Mouse (Mus musculus) kidney, adult 10 weeks (tissue): ENCODE results near the gene Mccc1. TPM values are rescaled to one million over a fixed set of nuclear protein-coding genes. Genes with fewer than 3 reads are reported as not detected.

Experiments used
- polyA plus RNA-seq: library from polyadenylated mRNA; stranded (reverse); fragments of 350-450 nt; fragmentation: Illumina TruSeq; extraction: RNeasy Lipid Tissue Mini Kit (QIAGEN cat#74804); gene quantifications from one replicate; pipeline ENCODE4 v1.2.3, GENCODE M21; 2014; ENCODE audit warnings: low read depth, low replicate concordance

Gene Mccc1
- 257 TPM for polyA plus RNA-seq

GRCm38 (mm10) chr3:36000275-36001239, at the start of gene Mccc1:
Gene Mccc1, minus strand, starts transcription at chr3:36000678.

GRCm38 (mm10) chr3:35937345-35937744, 63.1 kb downstream of the Mccc1 start, which contains the start of gene Dcun1d1:
Gene Dcun1d1, minus strand, starts transcription at chr3:35937445.

Other genes starting within 250 kb of the Mccc1 start
- 135 TPM for gene Atp11b, start 246.6 kb downstream of the Mccc1 start, polyA plus RNA-seq
- 224 TPM for gene Dcun1d1, start 63.2 kb downstream of the Mccc1 start, polyA plus RNA-seq
- not detected for gene Ccdc144b, start 52.9 kb upstream of the Mccc1 start, polyA plus RNA-seq
- 38.6 TPM for gene Acad9, start 65.3 kb upstream of the Mccc1 start, polyA plus RNA-seq
- gene D3Ertd254e, start 150.3 kb upstream of the Mccc1 start, polyA plus RNA-seq, result 12.7 TPM
- not detected for gene Qrfpr, start 221.6 kb upstream of the Mccc1 start, polyA plus RNA-seq